Mouse (Mus musculus): ENCODE data around the gene Cabp2.

- no peak for TF ChIP-seq CTCF (IDR thresholded peaks at IDR 0.05; ENCODE audit: low read depth)
- no peak for TF ChIP-seq EP300 (IDR thresholded peaks at IDR 0.05; ENCODE audit: low read depth)
Observed at GRCm38 (mm10) chr19:4087090-4087489, 5.7 kb downstream of the Cabp2 start.
